Mouse (Mus musculus) gastrocnemius, postnatal 14 days (tissue): Measurements from ENCODE around the gene Zfp219. TPM values are rescaled to one million over a fixed set of nuclear protein-coding genes. Genes with fewer than 3 reads are reported as not detected.
A peak's percentile ranks its signal among the peaks of the same experiment; 100 is the strongest.

Source experiments
- DNase-seq: peaks from one replicate; pipeline ENCODE4 v3.0.0; 2021; ENCODE audit warnings: mixed read lengths
- intact Hi-C: fragments of 180-260 bp; cut with DNase I; formaldehyde crosslinking; loops from one replicate; pipeline ENCODE4 v1.15.1; 2025; ENCODE audit warnings: low total_unique reads
- total RNA-seq, 2 experiments: library from RNA; stranded (reverse); gene quantifications; 2 replicates each; pipeline ENCODE4 v1.2.3; 2021

The Zfp219 gene
- total RNA-seq, 2 experiments from 2014 or later: 13.3 to 13.4 TPM

DNA sequence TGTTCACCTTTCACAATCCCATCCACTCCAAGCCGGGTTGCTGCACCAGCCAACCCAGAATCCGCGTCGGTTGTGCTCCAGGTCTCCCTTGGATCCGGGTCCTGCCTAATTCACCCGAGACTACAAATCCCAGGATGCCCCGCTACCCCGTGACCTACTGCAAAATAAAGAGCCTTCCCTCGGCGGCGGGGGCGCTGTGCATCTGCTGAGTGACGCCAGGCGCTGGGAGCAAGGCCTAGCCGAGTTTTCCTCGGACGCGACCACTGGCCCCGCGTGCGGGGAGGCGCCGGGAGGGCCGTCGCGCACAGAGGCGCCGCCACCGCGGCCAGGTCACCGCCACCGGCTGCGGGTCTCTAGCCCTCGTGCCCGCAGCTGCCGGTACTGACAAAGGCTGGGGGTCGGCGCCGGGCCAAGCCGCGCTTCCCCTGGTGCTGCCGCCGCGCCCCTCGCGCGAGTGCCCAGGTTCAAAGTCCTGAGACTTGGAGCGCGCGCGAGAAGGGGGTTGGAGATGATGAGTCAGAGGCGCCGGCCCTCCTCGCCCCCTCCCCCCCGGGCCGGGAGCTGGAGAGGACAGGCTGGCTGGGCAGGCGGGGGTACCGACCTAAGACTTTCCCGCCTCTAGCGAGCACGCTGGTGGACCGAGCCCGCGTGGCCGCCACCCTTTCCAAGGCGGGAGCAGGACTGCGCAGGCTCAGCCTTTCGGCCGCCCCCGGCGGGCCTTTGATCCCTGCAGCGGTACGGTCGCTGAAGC is 768 bp downstream of the Zfp219 start:
- intact Hi-C loops: no loop called here
- DNase-seq: peak; percentile 98

GRCm38 (mm10) chr14:52019051-52019589 is 1.4 kb downstream of the Zfp219 start:
- no peak for DNase-seq
- intact Hi-C loops: no loop called here

GRCm38 (mm10) chr14:52018248-52019050 is 2.1 kb downstream of the Zfp219 start:
- intact Hi-C loops: no loop called here

DNA sequence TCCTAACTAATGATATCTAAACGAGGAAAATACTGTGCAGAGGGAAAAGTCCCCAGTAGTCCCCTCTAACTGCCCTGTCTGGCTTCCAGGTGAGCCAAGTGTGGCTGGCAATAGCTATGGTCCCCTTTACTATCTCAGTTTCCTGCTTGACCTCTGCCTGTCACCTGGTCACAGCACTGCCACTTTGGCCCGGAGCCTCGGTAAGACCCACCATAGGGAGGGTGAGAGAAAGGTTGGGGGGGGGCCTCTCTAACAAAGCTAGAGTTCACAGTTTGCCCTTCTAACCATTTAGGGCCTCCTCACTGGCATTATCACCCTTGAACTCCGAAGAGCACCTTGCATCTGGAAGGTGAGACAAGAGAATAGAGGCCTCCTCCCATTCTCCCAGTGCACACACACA is 2.9 kb downstream of the Zfp219 start:
- intact Hi-C loops: no loop called here
- DNase-seq: no peak

More at GRCm38 (mm10) chr14:52018248-52019050, 2.1 kb downstream of the Zfp219 start:
- DNase-seq: no peak

- intact Hi-C loops: no loop called here
- no peak for DNase-seq
Measured at GRCm38 (mm10) chr14:52016625-52017405, 3.7 kb downstream of the Zfp219 start.

GRCm38 (mm10) chr14:52015445-52016100 is 5.0 kb downstream of the Zfp219 start, which contains the start of gene Tmem253:
Tmem253 (plus strand) TSS chr14:52015658.
- intact Hi-C loops: no loop called here
- DNase-seq: no peak

- intact Hi-C loops: no loop called here
- DNase-seq: peak; percentile 63
Measured at GRCm38 (mm10) chr14:52014761-52015311, 5.7 kb downstream of the Zfp219 start.

- peak; percentile 13 for DNase-seq
- intact Hi-C loops: no loop called here
Measured at GRCm38 (mm10) chr14:52014271-52014760, 6.2 kb downstream of the Zfp219 start.

- DNase-seq: peak; percentile 47
- intact Hi-C loops: no loop called here
Measured at GRCm38 (mm10) chr14:52013771-52014219, 6.7 kb downstream of the Zfp219 start.

GRCm38 (mm10) chr14:52013021-52013610 is 7.4 kb downstream of the Zfp219 start:
- DNase-seq: no peak
- intact Hi-C loops: no loop called here

GRCm38 (mm10) chr14:52012553-52012952 is 8.0 kb downstream of the Zfp219 start:
- DNase-seq: no peak
- intact Hi-C loops: no loop called here

DNA sequence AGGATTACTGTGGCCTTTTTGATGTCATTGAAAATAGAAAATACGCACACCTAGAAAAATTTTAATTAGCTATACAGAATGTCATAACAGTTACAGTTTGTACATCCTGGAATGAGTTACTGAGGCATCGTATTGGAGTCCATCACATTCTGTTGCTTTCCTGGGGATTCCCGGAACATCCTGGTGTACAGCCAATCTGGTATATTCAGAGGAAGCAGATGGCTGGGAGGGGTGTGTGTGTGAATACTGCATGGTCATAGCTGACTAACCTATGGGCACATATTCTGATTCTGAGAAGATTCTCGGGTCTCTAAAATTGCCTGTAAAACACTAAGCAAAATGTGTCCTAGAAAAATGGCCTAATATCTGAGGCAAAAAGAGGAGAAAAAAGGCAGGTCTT is 8.4 kb downstream of the Zfp219 start:
- intact Hi-C loops: no loop called here

GRCm38 (mm10) chr14:52011683-52012082 is 8.8 kb downstream of the Zfp219 start:
- intact Hi-C loops: no loop called here
- no peak for DNase-seq

More for the DNA sequence above, 8.4 kb downstream of the Zfp219 start:
- DNase-seq: no peak

- intact Hi-C loops: no loop called here
- no peak for DNase-seq
Measured at GRCm38 (mm10) chr14:52010446-52011111, 10.0 kb downstream of the Zfp219 start.

DNA sequence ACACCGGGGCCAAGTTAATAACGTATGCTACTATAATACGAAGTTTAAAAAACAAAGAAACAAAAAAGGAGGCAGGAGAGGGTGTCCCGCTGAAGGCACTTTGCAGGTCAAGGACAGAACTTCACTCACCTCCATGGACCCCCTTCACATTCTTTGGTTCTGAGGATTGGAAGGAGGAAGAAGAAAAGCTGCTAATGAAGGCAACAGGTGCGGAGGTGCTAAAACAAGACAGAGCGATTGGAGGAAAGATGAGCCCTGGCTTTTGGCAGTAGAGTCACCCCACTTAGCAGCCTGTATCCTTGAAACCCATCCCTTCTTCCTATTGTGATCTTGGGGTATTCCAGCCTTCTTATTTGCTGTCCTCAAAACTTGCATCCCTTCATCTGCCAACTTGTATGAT is 10.7 kb downstream of the Zfp219 start:
- no peak for DNase-seq
- intact Hi-C loops: loop anchor here (5.0 to 10.0 kb wide), 2 partner anchors 65 to 108 kb away; no protein-coding TSS in a partner anchor

DNA sequence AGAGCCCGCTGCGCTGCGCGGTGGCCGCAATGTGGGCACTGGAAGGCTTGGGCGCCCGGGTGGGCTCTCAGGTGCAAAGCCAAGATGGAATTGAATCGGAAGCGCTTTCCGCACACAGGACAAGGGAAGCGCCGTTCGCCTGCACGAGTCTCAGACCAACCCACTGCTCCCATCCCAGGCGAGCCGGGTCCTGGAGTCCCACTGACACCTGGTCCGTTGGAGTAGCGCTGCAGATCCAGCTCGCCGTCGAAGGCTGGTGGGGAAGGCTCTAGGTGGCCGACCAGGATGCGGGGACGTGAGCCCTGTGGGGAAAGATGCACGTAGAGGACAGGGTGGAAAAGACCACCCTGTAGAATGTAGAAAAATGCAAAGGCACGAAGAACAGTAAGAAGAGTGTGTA is 11.2 kb downstream of the Zfp219 start:
- DNase-seq: no peak
- intact Hi-C loops: loop anchor here (5.0 to 10.0 kb wide), 2 partner anchors 65 to 107 kb away; no protein-coding TSS in a partner anchor
